Mouse (Mus musculus): ENCODE data around the gene Prkce. TPM values are rescaled to one million over a fixed set of nuclear protein-coding genes. Genes with fewer than 3 reads are reported as not detected.

The Prkce gene
- polyA plus RNA-seq, 1 experiment from 2014 or later: 6.7 TPM

GRCm38 (mm10) chr17:86611772-86612171 lies 444.2 kb downstream of the Prkce start:
- Histone ChIP-seq H3K4me1 (peaks cover 8% of the 10 kb centered on the region), H3K27ac (no peak overlapping the region), H3K27me3 (no peaks in the 10 kb centered on the region), H3K4me2 (replicated peaks) (no peak overlapping the region), H3K9ac (no peak overlapping the region), H3K4me3 (no peak overlapping the region), H3K9me3 (no peaks in the 10 kb centered on the region), H3K36me3 (no peaks in the 10 kb centered on the region)
- no peak for ATAC-seq (ENCODE audit: low FRiP score, low read depth)
- WGBS: 64% methylated on average over 5 of the region's 5 CpGs

GRCm38 (mm10) chr17:86615592-86616291 lies 448.2 kb downstream of the Prkce start:
- WGBS: 83% methylated on average over 13 of the region's 13 CpGs
- Histone ChIP-seq H3K9ac (no peak overlapping the region), H3K9me3 (no peaks in the 10 kb centered on the region), H3K27ac (no peak overlapping the region), H3K27me3 (no peaks in the 10 kb centered on the region), H3K36me3 (peaks cover 8% of the 10 kb centered on the region), H3K4me3 (no peak overlapping the region), H3K4me1 (peaks cover 17% of the 10 kb centered on the region), H3K4me2 (replicated peaks) (no peak overlapping the region)
- ATAC-seq (ENCODE audit: low FRiP score, low read depth): no peak

GRCm38 (mm10) chr17:86617570-86618237 lies 450.1 kb downstream of the Prkce start:
- H3K4me1 ChIP-seq: peaks cover 10% of the 10 kb centered on the region
- no peaks in the 10 kb centered on the region for H3K9me3 ChIP-seq
- no peak overlapping the region for H3K4me3 ChIP-seq
- no peaks in the 10 kb centered on the region for H3K27me3 ChIP-seq
- H3K27ac ChIP-seq: no peak overlapping the region
- 70% methylated on average over 3 of the region's 3 CpGs for WGBS
- no peak overlapping the region for H3K9ac ChIP-seq
- H3K36me3 ChIP-seq: peaks cover 9% of the 10 kb centered on the region
- no peak for ATAC-seq (ENCODE audit: low FRiP score, low read depth)
- H3K4me2 ChIP-seq (replicated peaks): no peak overlapping the region

- no peaks in the 10 kb centered on the region for H3K9me3 ChIP-seq
- WGBS: 69% methylated on average over 4 of the region's 4 CpGs
- no peak overlapping the region for H3K4me3 ChIP-seq
- no peaks in the 10 kb centered on the region for H3K27me3 ChIP-seq
- H3K4me1 ChIP-seq: peaks cover 9% of the 10 kb centered on the region
- H3K27ac ChIP-seq: peak overlapping the region; percentile 11; the same call in 1 of the 2 replicates
- H3K4me2 ChIP-seq (replicated peaks): no peak overlapping the region
- no peak for ATAC-seq (ENCODE audit: low FRiP score, low read depth)
- peaks cover 9% of the 10 kb centered on the region for H3K36me3 ChIP-seq
- no peak overlapping the region for H3K9ac ChIP-seq
Observed at GRCm38 (mm10) chr17:86618431-86618861, 450.9 kb downstream of the Prkce start.

- Histone ChIP-seq H3K4me2 (replicated peaks) (no peak overlapping the region), H3K4me1 (peaks cover 9% of the 10 kb centered on the region), H3K9me3 (no peaks in the 10 kb centered on the region), H3K27ac (no peak overlapping the region), H3K36me3 (peaks cover 9% of the 10 kb centered on the region), H3K9ac (no peak overlapping the region), H3K4me3 (no peak overlapping the region), H3K27me3 (no peaks in the 10 kb centered on the region)
- 75% methylated on average over 3 of the region's 3 CpGs for WGBS
- no peak for ATAC-seq (ENCODE audit: low FRiP score, low read depth)
Observed at GRCm38 (mm10) chr17:86622862-86623261, 455.3 kb downstream of the Prkce start.

- Histone ChIP-seq H3K4me2 (replicated peaks) (no peak overlapping the region), H3K9me3 (no peaks in the 10 kb centered on the region), H3K36me3 (peaks cover 8% of the 10 kb centered on the region), H3K9ac (no peak overlapping the region), H3K27me3 (no peaks in the 10 kb centered on the region), H3K4me3 (no peak overlapping the region), H3K27ac (no peak overlapping the region), H3K4me1 (no peaks in the 10 kb centered on the region)
- no peak for ATAC-seq (ENCODE audit: low FRiP score, low read depth)
- WGBS: 81% methylated on average over 6 of the region's 6 CpGs
Observed at GRCm38 (mm10) chr17:86626523-86626922, 458.9 kb downstream of the Prkce start.

GRCm38 (mm10) chr17:86633131-86633530 lies 465.5 kb downstream of the Prkce start:
- no peaks in the 10 kb centered on the region for H3K9me3 ChIP-seq
- no peak overlapping the region for H3K9ac ChIP-seq
- no peak for ATAC-seq (ENCODE audit: low FRiP score, low read depth)
- H3K27me3 ChIP-seq: no peaks in the 10 kb centered on the region
- no peak overlapping the region for H3K4me3 ChIP-seq
- H3K36me3 ChIP-seq: peaks cover 8% of the 10 kb centered on the region
- no peak overlapping the region for H3K27ac ChIP-seq
- H3K4me2 ChIP-seq (replicated peaks): no peak overlapping the region
- 88% methylated on average over 4 of the region's 4 CpGs for WGBS
- no peaks in the 10 kb centered on the region for H3K4me1 ChIP-seq

GRCm38 (mm10) chr17:86637311-86637710 lies 469.7 kb downstream of the Prkce start:
- Histone ChIP-seq H3K36me3 (no peaks in the 10 kb centered on the region; the same call in 1 of the 2 replicates), H3K27ac (no peak overlapping the region), H3K4me3 (no peak overlapping the region), H3K9ac (no peak overlapping the region), H3K4me2 (replicated peaks) (no peak overlapping the region), H3K27me3 (no peaks in the 10 kb centered on the region), H3K4me1 (no peaks in the 10 kb centered on the region), H3K9me3 (no peaks in the 10 kb centered on the region)
- WGBS: 75% methylated on average over 1 of the region's 1 CpGs
- no peak for ATAC-seq (ENCODE audit: low FRiP score, low read depth)

GRCm38 (mm10) chr17:86639279-86639678 lies 471.7 kb downstream of the Prkce start:
- Histone ChIP-seq H3K4me3 (no peak overlapping the region), H3K27me3 (no peaks in the 10 kb centered on the region), H3K36me3 (no peaks in the 10 kb centered on the region; the same call in 1 of the 2 replicates), H3K4me1 (no peaks in the 10 kb centered on the region), H3K4me2 (replicated peaks) (no peak overlapping the region), H3K9me3 (no peaks in the 10 kb centered on the region), H3K27ac (no peak overlapping the region), H3K9ac (no peak overlapping the region)
- 88% methylated on average over 3 of the region's 3 CpGs for WGBS
- no peak for ATAC-seq (ENCODE audit: low FRiP score, low read depth)

GRCm38 (mm10) chr17:86647226-86647625 lies 479.6 kb downstream of the Prkce start:
- H3K36me3 ChIP-seq: no peaks in the 10 kb centered on the region
- no peak for ATAC-seq (ENCODE audit: low FRiP score, low read depth)
- H3K9me3 ChIP-seq: no peaks in the 10 kb centered on the region
- H3K27me3 ChIP-seq: no peaks in the 10 kb centered on the region
- H3K9ac ChIP-seq: no peak overlapping the region
- WGBS: 97% methylated on average over 3 of the region's 3 CpGs
- H3K27ac ChIP-seq: no peak overlapping the region
- no peak overlapping the region for H3K4me3 ChIP-seq
- H3K4me1 ChIP-seq: no peaks in the 10 kb centered on the region
- H3K4me2 ChIP-seq (replicated peaks): no peak overlapping the region

GRCm38 (mm10) chr17:86648856-86649435 lies 481.4 kb downstream of the Prkce start:
- ATAC-seq (ENCODE audit: low FRiP score, low read depth): no peak
- no peak overlapping the region for H3K9ac ChIP-seq
- no peak overlapping the region for H3K27ac ChIP-seq
- WGBS: 84% methylated on average over 12 of the region's 12 CpGs
- no peaks in the 10 kb centered on the region for H3K36me3 ChIP-seq
- H3K4me1 ChIP-seq: no peaks in the 10 kb centered on the region
- H3K27me3 ChIP-seq: no peaks in the 10 kb centered on the region
- no peak overlapping the region for H3K4me2 ChIP-seq (replicated peaks)
- no peak overlapping the region for H3K4me3 ChIP-seq
- H3K9me3 ChIP-seq: no peaks in the 10 kb centered on the region

- ATAC-seq (ENCODE audit: low FRiP score, low read depth): no peak
- Histone ChIP-seq H3K9me3 (no peaks in the 10 kb centered on the region), H3K27me3 (no peaks in the 10 kb centered on the region), H3K4me2 (replicated peaks) (no peak overlapping the region), H3K9ac (no peak overlapping the region), H3K4me3 (no peak overlapping the region), H3K36me3 (peaks cover 3% of the 10 kb centered on the region; the same call in 1 of the 2 replicates), H3K4me1 (no peaks in the 10 kb centered on the region), H3K27ac (no peak overlapping the region)
- 93% methylated on average over 6 of the region's 6 CpGs for WGBS
Observed at GRCm38 (mm10) chr17:86650241-86650640, 482.7 kb downstream of the Prkce start.
